Mouse (Mus musculus) embryonic fibroblast, embryonic 13.5 days (primary cell): Measurements from ENCODE around the gene Abcb7.

ENCODE experiments used
- CTCF ChIP-seq: IDR thresholded peaks from 2 replicates; pipeline ENCODE4 v1.5.1; 2011; ENCODE audit warnings: mild to moderate bottlenecking, control low read depth, low read length, moderate library complexity, borderline replicate concordance; ENCODE audit not compliant: insufficient read depth
- POLR2A ChIP-seq: IDR thresholded peaks from 2 replicates; pipeline ENCODE4 v1.6.1; 2011; ENCODE audit warnings: low read depth, mild to moderate bottlenecking, control low read depth, low read length, moderate library complexity

DNA sequence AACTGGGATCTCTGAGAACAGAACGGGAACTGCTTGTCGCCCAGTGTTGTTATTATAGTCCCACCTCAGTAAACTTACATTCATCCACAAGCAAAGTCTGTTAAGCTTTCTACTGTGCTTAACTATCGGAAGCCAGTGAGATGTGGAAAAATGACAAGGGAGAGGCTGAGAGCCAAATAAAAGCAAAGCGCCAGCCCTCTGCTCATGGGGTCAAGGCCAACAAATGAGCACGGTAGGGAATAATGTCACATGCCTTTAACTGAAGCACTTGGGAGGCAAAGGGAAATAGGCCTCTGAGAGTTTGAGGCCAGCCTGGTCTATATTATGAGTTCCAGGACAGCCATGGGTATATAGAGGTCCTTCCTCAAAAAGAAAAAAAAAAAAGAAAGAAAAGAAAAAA is 11.2 kb downstream of the Abcb7 start:
- no peak for TF ChIP-seq CTCF
- no peak for TF ChIP-seq POLR2A
